Mouse (Mus musculus): ENCODE results near the gene Cubn. TPM values are rescaled to one million over a fixed set of nuclear protein-coding genes. Genes with fewer than 3 reads are reported as not detected.
A peak's percentile ranks its signal among the peaks of the same experiment; 100 is the strongest.

Cubn gene
- polyA plus RNA-seq, 1 experiment from 2014 or later: 8.5 TPM

DNA sequence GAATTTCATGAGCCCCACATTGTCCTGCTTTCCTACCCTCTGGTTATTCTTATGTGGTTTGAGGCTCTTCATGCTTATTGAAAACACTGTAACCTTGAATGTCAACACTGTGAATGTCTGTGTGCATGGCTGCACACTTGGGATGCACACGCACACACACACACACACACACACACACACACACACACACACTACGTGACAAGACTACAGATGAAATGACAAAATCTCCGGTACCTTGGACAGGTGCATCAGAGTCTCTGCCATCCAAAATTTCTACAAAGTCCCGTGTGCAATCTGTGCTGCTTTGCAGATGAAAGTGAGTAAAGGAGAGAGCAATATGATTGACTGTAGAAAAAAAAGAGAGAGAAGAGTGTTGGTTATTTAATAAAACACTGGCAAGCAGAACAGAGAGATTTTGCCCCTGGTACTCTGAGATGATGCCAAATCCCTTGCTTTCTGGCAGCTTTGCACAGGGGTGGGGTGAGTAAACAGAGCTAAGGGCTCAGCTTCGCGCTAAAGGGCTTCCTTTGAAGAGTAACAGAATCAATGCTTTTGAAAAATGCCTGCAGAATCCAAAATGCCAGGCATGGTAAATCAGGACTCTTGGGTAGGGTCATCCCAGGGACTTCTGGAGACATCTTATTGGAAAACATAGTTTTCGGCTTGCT lies 133.6 kb downstream of the Cubn start:
- 64% methylated on average over 7 of the region's 7 CpGs for WGBS
- Histone ChIP-seq H3K9ac (ENCODE audit: low read depth, low read length) (no peak overlapping the region), H3K4me2 (ENCODE audit: low read depth, low read length) (no peak overlapping the region), H3K4me1 (ENCODE audit: control insufficient read depth, insufficient read depth, low read length) (no peaks in the 10 kb centered on the region; the same call in 1 of the 2 replicates), H3K27ac (ENCODE audit: low read length) (no peak overlapping the region), H3K27me3 (replicated peaks; ENCODE audit: control insufficient read depth, insufficient read depth, low read length) (no peaks in the 10 kb centered on the region), H3K9me3 (ENCODE audit: control insufficient read depth, low read length) (no peaks in the 10 kb centered on the region), H3K36me3 (ENCODE audit: control insufficient read depth, insufficient read depth, low read length) (no peaks in the 10 kb centered on the region), H3K4me3 (ENCODE audit: low read length) (no peak overlapping the region)
- no peak for ATAC-seq

DNA sequence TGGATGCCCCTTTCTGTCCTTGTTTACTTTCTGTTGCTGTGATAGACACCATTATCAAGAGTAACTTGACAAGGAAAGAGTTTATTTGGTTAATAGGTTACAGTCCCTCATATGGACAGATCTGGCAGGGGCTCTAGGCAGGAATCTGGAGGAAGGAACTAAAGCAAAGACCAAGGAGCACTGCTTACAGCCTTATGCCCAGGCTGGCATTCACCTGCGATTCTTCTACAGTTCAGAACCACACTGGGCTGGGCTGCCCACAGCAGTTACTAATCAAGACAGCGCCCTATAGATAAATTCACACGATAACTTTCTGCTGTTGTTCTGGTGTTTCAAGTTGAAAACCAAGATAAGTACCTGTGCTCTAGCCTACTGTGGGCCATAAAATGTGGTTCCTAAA lies 138.8 kb downstream of the Cubn start:
- H3K4me3 ChIP-seq (ENCODE audit: low read length): no peak overlapping the region
- H3K27ac ChIP-seq (ENCODE audit: low read length): no peak overlapping the region
- ATAC-seq: no peak
- no peak overlapping the region for H3K4me2 ChIP-seq (ENCODE audit: low read depth, low read length)
- WGBS: 89% methylated on average over 3 of the region's 3 CpGs
- H3K36me3 ChIP-seq (ENCODE audit: control insufficient read depth, insufficient read depth, low read length): no peaks in the 10 kb centered on the region
- H3K27me3 ChIP-seq (replicated peaks; ENCODE audit: control insufficient read depth, insufficient read depth, low read length): no peaks in the 10 kb centered on the region
- no peaks in the 10 kb centered on the region for H3K9me3 ChIP-seq (ENCODE audit: control insufficient read depth, low read length)
- no peak overlapping the region for H3K9ac ChIP-seq (ENCODE audit: low read depth, low read length)
- H3K4me1 ChIP-seq (ENCODE audit: control insufficient read depth, insufficient read depth, low read length): no peaks in the 10 kb centered on the region

DNA sequence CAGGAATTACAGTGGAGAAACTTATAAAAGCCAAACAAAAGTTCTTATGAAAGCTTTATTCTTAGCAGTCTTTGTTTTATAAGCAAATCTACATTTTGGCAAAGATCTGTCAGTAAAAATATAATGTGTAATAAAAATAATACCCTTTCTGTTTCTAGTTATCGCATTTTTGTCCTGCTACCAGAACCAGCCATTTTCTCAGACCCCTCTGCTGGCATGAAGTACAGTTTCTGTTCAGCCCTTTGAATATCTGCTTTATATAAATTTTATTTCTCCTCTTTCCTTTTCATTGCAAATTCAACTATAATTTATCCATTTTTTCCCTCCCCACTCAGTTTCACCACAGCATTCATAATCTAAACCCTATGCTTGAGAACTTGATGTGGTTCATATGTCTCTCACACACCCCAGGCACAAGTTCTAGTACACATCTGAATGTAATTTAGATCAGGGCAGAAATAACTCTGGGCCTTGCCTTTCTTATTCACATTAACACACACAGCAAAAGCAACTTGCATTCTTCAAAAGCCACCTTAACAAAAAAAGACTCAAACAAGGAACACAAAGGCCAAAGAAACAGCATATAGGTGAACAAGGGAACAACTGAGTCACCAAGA lies 139.4 kb downstream of the Cubn start:
- no peaks in the 10 kb centered on the region for H3K36me3 ChIP-seq (ENCODE audit: control insufficient read depth, insufficient read depth, low read length)
- WGBS: 84% methylated on average over 1 of the region's 1 CpGs
- H3K27me3 ChIP-seq (replicated peaks; ENCODE audit: control insufficient read depth, insufficient read depth, low read length): no peaks in the 10 kb centered on the region
- no peak for ATAC-seq
- H3K4me1 ChIP-seq (ENCODE audit: control insufficient read depth, insufficient read depth, low read length): no peaks in the 10 kb centered on the region
- no peak overlapping the region for H3K4me2 ChIP-seq (ENCODE audit: low read depth, low read length)
- H3K9me3 ChIP-seq (ENCODE audit: control insufficient read depth, low read length): no peaks in the 10 kb centered on the region
- H3K27ac ChIP-seq (ENCODE audit: low read length): no peak overlapping the region
- H3K9ac ChIP-seq (ENCODE audit: low read depth, low read length): no peak overlapping the region
- H3K4me3 ChIP-seq (ENCODE audit: low read length): no peak overlapping the region

DNA sequence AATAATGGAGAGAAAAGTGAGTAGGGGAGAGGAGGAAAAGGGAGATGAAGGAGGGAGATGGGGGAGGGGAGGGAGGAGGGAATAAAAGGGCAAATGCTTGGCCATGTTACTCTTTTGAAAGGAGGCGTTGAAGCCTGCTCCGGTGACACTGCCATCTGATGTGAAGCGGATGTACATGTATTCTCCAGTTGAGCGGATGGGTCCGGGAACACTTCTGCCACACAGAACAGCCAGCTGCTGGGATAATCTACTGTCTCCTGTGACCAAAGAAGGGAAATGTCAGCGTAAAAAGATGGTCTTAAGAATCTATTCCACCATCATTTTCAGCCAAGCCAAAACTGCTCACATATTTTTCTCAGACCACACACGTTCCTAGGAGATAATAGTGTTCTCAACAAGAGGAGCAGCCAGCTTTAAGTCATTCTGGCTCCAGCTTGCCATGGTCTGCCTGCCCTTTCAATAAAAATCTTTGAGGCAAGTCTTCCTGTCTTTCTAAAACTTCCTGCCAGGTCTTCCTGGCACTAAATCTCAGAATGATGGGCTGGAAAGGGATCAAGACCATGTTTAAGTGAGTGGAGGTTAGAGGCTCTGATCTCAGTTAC lies 149.2 kb downstream of the Cubn start:
- Histone ChIP-seq H3K9ac (ENCODE audit: low read depth, low read length) (no peak overlapping the region), H3K9me3 (ENCODE audit: control insufficient read depth, low read length) (no peaks in the 10 kb centered on the region), H3K36me3 (ENCODE audit: control insufficient read depth, insufficient read depth, low read length) (no peaks in the 10 kb centered on the region), H3K4me3 (ENCODE audit: low read length) (no peak overlapping the region), H3K27ac (ENCODE audit: low read length) (no peak overlapping the region), H3K27me3 (replicated peaks; ENCODE audit: control insufficient read depth, insufficient read depth, low read length) (no peaks in the 10 kb centered on the region), H3K4me1 (ENCODE audit: control insufficient read depth, insufficient read depth, low read length) (no peaks in the 10 kb centered on the region), H3K4me2 (ENCODE audit: low read depth, low read length) (no peak overlapping the region)
- ATAC-seq: no peak
- 72% methylated on average over 7 of the region's 7 CpGs for WGBS

DNA sequence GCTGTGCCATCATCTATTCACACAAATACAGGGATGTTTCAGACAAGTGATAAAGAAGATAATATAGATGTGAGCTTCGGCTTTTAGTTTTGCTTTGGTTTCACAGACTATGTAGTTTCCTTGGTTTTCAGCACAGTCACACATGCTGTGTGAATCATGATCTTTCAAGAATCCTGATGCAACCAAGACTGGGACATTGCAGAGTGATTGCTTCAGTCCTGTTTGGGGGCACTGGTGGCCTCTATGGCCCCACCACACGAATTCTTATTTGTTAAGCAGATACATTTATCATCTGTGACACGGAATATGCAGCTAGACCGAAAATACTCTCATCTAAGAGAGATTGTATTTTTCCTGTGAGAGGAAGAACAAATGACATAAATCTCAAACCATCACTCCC lies 156.2 kb downstream of the Cubn start:
- Histone ChIP-seq H3K9me3 (ENCODE audit: control insufficient read depth, low read length) (no peaks in the 10 kb centered on the region), H3K9ac (ENCODE audit: low read depth, low read length) (no peak overlapping the region), H3K4me1 (ENCODE audit: control insufficient read depth, insufficient read depth, low read length) (no peaks in the 10 kb centered on the region), H3K36me3 (ENCODE audit: control insufficient read depth, insufficient read depth, low read length) (no peaks in the 10 kb centered on the region), H3K27me3 (replicated peaks; ENCODE audit: control insufficient read depth, insufficient read depth, low read length) (no peaks in the 10 kb centered on the region), H3K4me3 (ENCODE audit: low read length) (no peak overlapping the region), H3K27ac (ENCODE audit: low read length) (no peak overlapping the region), H3K4me2 (ENCODE audit: low read depth, low read length) (no peak overlapping the region)
- 63% methylated on average over 4 of the region's 4 CpGs for WGBS
- ATAC-seq: no peak

DNA sequence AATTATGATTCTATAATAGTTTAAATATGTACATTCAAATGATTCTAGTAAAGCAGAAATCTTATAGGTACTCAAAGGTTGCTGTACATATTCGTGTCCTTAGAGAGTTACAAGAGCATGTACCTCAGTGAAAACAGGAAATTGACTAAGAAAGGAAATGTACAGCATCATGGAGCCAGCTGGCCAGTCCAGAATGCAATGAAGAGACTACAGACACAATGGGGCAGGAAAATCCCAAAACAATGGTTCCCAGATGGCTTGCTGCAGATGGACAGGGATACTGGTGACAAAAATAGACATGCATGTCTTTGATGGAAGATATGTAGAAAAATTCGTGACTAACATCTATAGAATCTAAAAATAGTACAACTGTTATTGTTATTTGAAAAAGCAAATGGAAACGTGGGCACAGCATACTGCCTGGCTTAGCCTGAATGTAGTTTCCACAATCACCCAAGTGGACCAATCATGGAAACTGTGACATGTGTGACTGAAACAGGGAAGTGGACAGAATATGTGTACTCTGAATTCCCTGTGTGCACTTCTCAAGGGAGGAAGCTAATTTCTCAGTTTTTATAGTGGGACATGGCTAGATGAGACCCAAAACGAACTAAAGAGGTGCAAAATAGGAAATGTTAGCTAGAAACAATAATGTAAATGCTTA lies 161.7 kb downstream of the Cubn start:
- ATAC-seq: no peak
- Histone ChIP-seq H3K36me3 (ENCODE audit: control insufficient read depth, insufficient read depth, low read length) (no peaks in the 10 kb centered on the region), H3K4me2 (ENCODE audit: low read depth, low read length) (no peak overlapping the region), H3K4me1 (ENCODE audit: control insufficient read depth, insufficient read depth, low read length) (no peaks in the 10 kb centered on the region), H3K4me3 (ENCODE audit: low read length) (no peak overlapping the region), H3K9me3 (ENCODE audit: control insufficient read depth, low read length) (no peaks in the 10 kb centered on the region), H3K9ac (ENCODE audit: low read depth, low read length) (no peak overlapping the region), H3K27ac (ENCODE audit: low read length) (no peak overlapping the region), H3K27me3 (replicated peaks; ENCODE audit: control insufficient read depth, insufficient read depth, low read length) (no peaks in the 10 kb centered on the region)
- 56% methylated on average over 4 of the region's 4 CpGs for WGBS

DNA sequence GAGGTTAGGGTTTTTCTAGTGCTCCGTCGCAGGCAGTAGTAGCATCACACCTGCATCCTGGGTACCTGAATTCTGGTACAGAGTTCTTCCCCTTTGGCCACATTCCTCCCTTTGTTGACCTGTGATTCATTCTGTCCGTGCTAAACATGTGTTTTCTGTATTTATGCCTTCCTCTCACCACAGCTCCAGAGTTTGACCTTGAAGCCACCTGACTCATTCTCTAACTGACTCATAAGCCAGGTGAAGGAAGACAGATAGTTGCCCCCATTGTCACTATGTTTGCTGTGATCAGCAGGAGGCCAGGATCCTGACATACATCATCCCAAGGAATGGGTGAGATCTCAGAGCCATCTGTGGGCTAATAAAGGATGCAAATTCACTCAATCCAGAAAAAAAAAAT lies 188.2 kb downstream of the Cubn start:
- Histone ChIP-seq H3K36me3 (ENCODE audit: control insufficient read depth, insufficient read depth, low read length) (peaks cover 3% of the 10 kb centered on the region; the same call in 1 of the 2 replicates), H3K4me1 (ENCODE audit: control insufficient read depth, insufficient read depth, low read length) (no peaks in the 10 kb centered on the region), H3K9ac (ENCODE audit: low read depth, low read length) (no peak overlapping the region), H3K27ac (ENCODE audit: low read length) (no peak overlapping the region), H3K9me3 (ENCODE audit: control insufficient read depth, low read length) (no peaks in the 10 kb centered on the region), H3K4me3 (ENCODE audit: low read length) (no peak overlapping the region), H3K27me3 (replicated peaks; ENCODE audit: control insufficient read depth, insufficient read depth, low read length) (no peaks in the 10 kb centered on the region), H3K4me2 (ENCODE audit: low read depth, low read length) (no peak overlapping the region)
- ATAC-seq: no peak
- WGBS: 74% methylated on average over 3 of the region's 3 CpGs

DNA sequence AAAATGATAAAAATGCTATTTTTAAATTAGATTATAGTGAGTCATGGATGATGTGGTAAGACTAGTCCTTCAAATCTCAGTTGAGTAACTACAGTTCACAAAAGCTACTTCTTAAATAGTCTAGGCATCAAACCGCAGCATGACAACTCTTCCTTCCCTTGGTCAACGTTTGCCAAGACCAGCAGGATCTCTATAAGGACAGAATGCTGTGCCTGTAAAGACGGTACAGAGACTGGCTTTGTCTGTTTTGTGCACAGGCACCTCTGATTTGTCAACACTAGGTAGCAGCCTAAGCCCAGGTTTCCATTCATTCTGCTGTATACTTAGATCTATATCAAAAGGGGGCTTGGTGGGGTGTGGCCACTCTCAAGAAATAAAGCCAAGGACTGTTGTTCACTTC lies 192.6 kb downstream of the Cubn start:
- no peak overlapping the region for H3K27ac ChIP-seq (ENCODE audit: low read length)
- 0 out of 2 replicates have a peak, but pooled peaks have one; percentile 36 for ATAC-seq
- no peaks in the 10 kb centered on the region for H3K36me3 ChIP-seq (ENCODE audit: control insufficient read depth, insufficient read depth, low read length)
- H3K4me3 ChIP-seq (ENCODE audit: low read length): no peak overlapping the region
- no peaks in the 10 kb centered on the region for H3K27me3 ChIP-seq (replicated peaks; ENCODE audit: control insufficient read depth, insufficient read depth, low read length)
- no peaks in the 10 kb centered on the region for H3K9me3 ChIP-seq (ENCODE audit: control insufficient read depth, low read length)
- H3K4me2 ChIP-seq (ENCODE audit: low read depth, low read length): no peak overlapping the region
- H3K4me1 ChIP-seq (ENCODE audit: control insufficient read depth, insufficient read depth, low read length): no peaks in the 10 kb centered on the region
- WGBS: 29% methylated on average over 3 of the region's 3 CpGs
- H3K9ac ChIP-seq (ENCODE audit: low read depth, low read length): no peak overlapping the region

DNA sequence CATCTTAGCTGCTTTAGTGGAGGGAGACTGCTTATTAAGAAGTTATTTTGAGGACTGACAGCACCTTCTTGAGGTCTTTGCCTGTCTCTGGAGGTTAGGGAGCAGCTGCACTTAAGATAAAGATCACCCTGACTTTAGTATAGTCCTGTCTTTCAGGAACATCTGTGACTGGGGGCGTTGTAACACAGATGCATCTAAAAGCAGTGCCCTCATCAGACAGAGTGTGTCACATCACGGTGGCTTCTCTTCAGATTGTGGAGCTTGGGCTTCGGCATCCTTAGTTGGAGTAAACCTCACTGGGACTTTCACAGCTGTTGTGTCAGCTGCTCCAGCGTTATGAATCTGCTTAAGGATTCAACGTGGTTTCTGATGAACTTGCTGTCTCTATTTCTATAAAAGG lies 193.9 kb downstream of the Cubn start:
- Histone ChIP-seq H3K36me3 (ENCODE audit: control insufficient read depth, insufficient read depth, low read length) (no peaks in the 10 kb centered on the region), H3K4me3 (ENCODE audit: low read length) (no peak overlapping the region), H3K27ac (ENCODE audit: low read length) (no peak overlapping the region)

More for the DNA sequence above, 193.9 kb downstream of the Cubn start:
- 54% methylated on average over 5 of the region's 5 CpGs for WGBS
- H3K27me3 ChIP-seq (replicated peaks; ENCODE audit: control insufficient read depth, insufficient read depth, low read length): no peaks in the 10 kb centered on the region
- H3K9me3 ChIP-seq (ENCODE audit: control insufficient read depth, low read length): no peaks in the 10 kb centered on the region
- no peaks in the 10 kb centered on the region for H3K4me1 ChIP-seq (ENCODE audit: control insufficient read depth, insufficient read depth, low read length)
- H3K9ac ChIP-seq (ENCODE audit: low read depth, low read length): no peak overlapping the region
- no peak overlapping the region for H3K4me2 ChIP-seq (ENCODE audit: low read depth, low read length)
- no peak for ATAC-seq

Data from intestine, embryonic 16.5 days (tissue).